Mouse (Mus musculus) layer of hippocampus, postnatal 25 days (tissue): ENCODE results near the gene Nhlh1. TPM values are rescaled to one million over a fixed set of nuclear protein-coding genes. Genes with fewer than 3 reads are reported as not detected.
A peak's percentile ranks its signal among the peaks of the same experiment; 100 is the strongest.

Experiments
- DNase-seq, 2 experiments: peaks; one replicate each; pipeline ENCODE4 v3.0.0; 2022; ENCODE audit warnings: mixed read lengths in 2 of 2, low spot score in 1 of 2; ENCODE audit errors: extremely low spot score in 1 of 2
- total RNA-seq, 2 experiments: library from RNA; stranded (reverse); gene quantifications; 2 replicates each; pipeline ENCODE4 v1.2.3; 2021

Nhlh1 gene
- total RNA-seq, 2 experiments from 2014 or later: 1.3 to 1.6 TPM

GRCm38 (mm10) chr1:172017517-172018070 is 39.8 kb downstream of the Nhlh1 start:
- DNase-seq: no peak

GRCm38 (mm10) chr1:172016660-172017516 is 40.5 kb downstream of the Nhlh1 start:
- DNase-seq: no peak

- DNase-seq: no peak
These were observed 41.3 kb downstream of the Nhlh1 start for GRCm38 (mm10) chr1:172016031-172016430.

DNA sequence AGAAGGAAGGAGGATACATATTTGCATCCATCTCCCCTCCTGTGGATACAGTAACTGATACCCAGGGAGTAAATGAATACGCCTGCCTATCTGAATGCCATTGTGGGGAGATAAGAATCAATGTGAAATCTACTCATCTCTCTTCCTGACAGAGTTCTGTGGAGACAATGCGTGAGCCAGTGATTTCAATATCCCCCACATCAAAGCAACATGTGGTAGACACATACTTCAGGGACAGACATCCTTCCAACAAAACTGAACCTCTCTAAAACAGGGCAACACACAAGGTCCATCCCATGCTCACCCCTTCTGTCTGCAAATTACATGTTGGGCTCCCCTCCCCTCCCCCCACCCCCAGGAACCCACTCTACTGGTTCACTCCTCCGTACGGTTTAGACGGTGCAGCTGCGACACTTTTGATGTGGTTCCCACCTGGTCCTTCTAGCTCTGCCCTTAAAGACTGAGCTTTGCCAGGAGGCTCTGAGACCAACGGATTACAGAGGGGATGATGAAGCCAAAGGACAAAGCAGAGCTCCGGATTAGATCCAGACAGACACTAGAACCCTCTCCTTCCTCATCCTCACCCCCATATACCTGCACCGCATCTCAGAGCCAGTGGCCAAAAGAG is 41.9 kb downstream of the Nhlh1 start:
- DNase-seq: no peak

GRCm38 (mm10) chr1:172014771-172015170 is 42.6 kb downstream of the Nhlh1 start:
- DNase-seq: no peak

- DNase-seq: peak; percentile 44 to 80
These were observed 45.3 kb downstream of the Nhlh1 start for GRCm38 (mm10) chr1:172012030-172012429.

DNA sequence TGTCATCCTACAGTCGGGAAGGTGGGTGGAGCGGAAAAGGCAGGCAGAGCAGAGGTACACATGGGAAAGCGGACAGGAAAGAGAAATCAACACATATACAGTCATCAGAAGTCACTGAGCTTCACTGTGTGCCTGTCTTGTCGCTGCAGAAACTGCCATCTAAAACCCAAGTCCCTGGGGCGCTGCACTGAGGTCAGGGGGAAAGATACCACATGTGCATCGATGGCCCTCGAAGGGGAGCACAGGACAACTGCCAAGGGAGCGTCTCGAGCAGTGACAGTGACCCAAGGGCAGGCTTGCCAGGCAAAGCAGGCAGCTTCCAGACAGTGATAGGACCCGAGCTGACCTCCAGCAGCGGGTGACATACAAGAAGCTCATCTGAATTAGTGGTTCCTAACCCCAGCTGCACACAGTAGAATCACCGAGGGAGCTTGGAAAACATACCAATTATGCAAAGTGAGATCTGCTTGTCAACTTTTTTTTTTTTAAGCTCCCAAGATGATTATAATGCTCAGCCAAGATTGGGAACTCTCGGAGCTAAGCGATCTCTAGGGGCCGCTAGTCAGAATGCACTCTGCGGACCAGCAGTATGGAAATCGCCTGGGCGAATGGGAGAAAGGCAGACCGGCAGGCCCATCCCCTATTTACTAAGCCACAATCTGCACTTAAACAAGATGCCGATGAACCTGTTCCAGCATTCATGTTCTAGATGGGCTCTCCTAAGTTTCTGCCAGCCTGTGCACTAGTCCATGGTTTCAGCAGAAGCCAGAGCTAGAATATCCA is 47.1 kb downstream of the Nhlh1 start:
- DNase-seq: no peak

DNA sequence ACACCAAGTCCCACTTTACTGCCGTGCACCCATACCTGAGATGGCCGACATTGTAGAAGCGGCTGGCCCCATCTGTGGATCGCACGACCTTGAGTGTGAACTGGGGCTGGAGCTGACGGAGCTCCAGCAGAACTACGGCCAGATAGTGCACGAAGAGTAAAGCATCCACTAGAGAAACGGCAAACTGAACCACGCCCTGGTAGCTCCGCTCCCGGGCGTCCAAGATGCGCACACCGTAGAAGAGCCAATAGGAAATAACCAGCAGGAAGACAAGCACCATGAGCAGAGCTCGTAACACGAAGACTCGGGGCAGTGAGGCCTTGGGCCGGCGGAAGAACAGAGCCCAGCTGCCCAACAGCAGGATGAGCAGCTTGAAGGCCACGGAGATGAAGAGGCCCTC is 48.0 kb downstream of the Nhlh1 start:
- DNase-seq: no peak

GRCm38 (mm10) chr1:172008351-172008750 is 49.0 kb downstream of the Nhlh1 start:
- no peak for DNase-seq

DNA sequence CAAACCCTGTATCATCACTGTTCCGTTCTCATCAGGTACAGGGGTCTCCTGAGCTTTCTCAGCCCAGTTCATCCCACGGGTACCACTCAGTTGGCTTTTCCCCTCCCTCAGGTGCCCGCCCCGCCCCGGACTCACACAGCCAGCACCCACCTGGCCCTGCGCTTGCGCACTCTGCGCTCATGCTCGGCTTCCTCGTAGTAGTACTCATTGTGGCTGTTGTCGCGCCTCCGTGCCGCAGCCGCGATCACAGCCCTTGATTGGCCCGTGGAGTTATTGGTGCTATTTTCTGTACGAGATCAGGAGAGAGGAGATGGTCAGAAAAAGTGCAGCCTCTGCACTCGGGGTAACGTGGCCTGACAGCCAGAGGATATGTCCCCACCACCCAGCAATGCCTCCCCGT is 49.6 kb downstream of the Nhlh1 start:
- no peak for DNase-seq

Other genes with a start within 250 kb of the Nhlh1 start
- 1 to 10 TPM; 2.6 to 3.7 TPM for gene Cd84, start 217.9 kb downstream of the Nhlh1 start, total RNA-seq
- under 1 TPM in 1 of 2 experiments, not detected in 1; 0.14 TPM for gene Gm10521, start 161.9 kb downstream of the Nhlh1 start, total RNA-seq
- not detected for gene Slamf6, start 140.1 kb downstream of the Nhlh1 start, total RNA-seq
- gene Vangl2, start 29.1 kb downstream of the Nhlh1 start, total RNA-seq: 10 to 100 TPM; 15.9 to 18.3 TPM
- gene Copa, start 25.0 kb upstream of the Nhlh1 start, total RNA-seq: 100 to 1,000 TPM; 148 to 149 TPM
- 10 to 100 TPM; 59.5 to 63.2 TPM for gene Ncstn, start 25.2 kb upstream of the Nhlh1 start, total RNA-seq
- gene Pex19, start 69.2 kb upstream of the Nhlh1 start, total RNA-seq: 100 to 1,000 TPM in 1 of 2 experiments, 10 to 100 TPM in 1; 99.8 to 101 TPM
- gene Dcaf8, start 90.5 kb upstream of the Nhlh1 start, total RNA-seq: 100 to 1,000 TPM; 107 to 115 TPM
- gene Pea15a, start 149.2 kb upstream of the Nhlh1 start, total RNA-seq: 100 to 1,000 TPM; 395 to 445 TPM
- under 1 TPM; 0.49 to 0.52 TPM for gene Casq1, start 162.3 kb upstream of the Nhlh1 start, total RNA-seq
- gene Atp1a4, start 200.8 kb upstream of the Nhlh1 start, total RNA-seq: not detected
- gene Igsf8, start 204.1 kb upstream of the Nhlh1 start, total RNA-seq: 100 to 1,000 TPM; 253 to 278 TPM
- 100 to 1,000 TPM; 592 to 599 TPM for gene Atp1a2, start 240.5 kb upstream of the Nhlh1 start, total RNA-seq